Mouse (Mus musculus) heart, embryonic 14.5 days (tissue): ENCODE measurements at regions not wholly inside any gene's neighbourhood (a gene's known extent, or its start where the extent isn't known, plus 50 kb on each side); places are given as distances from the start of the nearest gene placed in this dataset.
A peak's percentile ranks its signal among the peaks of the same experiment; 100 is the strongest.

ENCODE experiments used
- ATAC-seq: fragments of 200-750 bp; cut with Nextera tagmentation; 2 replicates; pipeline ENCODE4 v1.8.0; 2017; ENCODE audit warnings: low read depth, moderate TSS enrichment; ENCODE audit not compliant: insufficient number of reproducible peaks, insufficient read depth, low FRiP score
- H3K27ac ChIP-seq, 2 experiments: fragments of 200-500 bp in 1 of 2; fragments of 300-500 bp in 1 of 2; sonication (generic) in 1 of 2; replicated peaks in 1 of 2; 2 replicates each; pipeline ENCODE4 v1.5.1; 2012 to 2014; ENCODE audit warnings: low read depth in 2 of 2, low read length in 2 of 2, control low read depth in 1 of 2, mild to moderate bottlenecking in 1 of 2, mixed read lengths in 1 of 2; ENCODE audit not compliant: control insufficient read depth in 1 of 2, insufficient read depth in 1 of 2
- H3K27me3 ChIP-seq: fragments of 300-500 bp; sonication (generic); 2 replicates; pipeline ENCODE4 v1.6.1; 2014; ENCODE audit warnings: mild to moderate bottlenecking, low read length, control low read depth; ENCODE audit not compliant: control insufficient read depth, insufficient read depth
- H3K36me3 ChIP-seq: fragments of 300-500 bp; sonication (generic); 2 replicates; pipeline ENCODE4 v1.6.1; 2014; ENCODE audit warnings: mild to moderate bottlenecking, control low read depth, low read length, mixed read lengths; ENCODE audit not compliant: control insufficient read depth, insufficient read depth
- H3K4me1 ChIP-seq, 2 experiments: fragments of 200-500 bp in 1 of 2; fragments of 300-500 bp in 1 of 2; sonication (generic) in 1 of 2; 2 replicates each; pipeline ENCODE4 v1.6.1; 2012 to 2014; ENCODE audit warnings: low read length in 2 of 2, control low read depth in 1 of 2, mixed read lengths in 1 of 2; ENCODE audit not compliant: control insufficient read depth in 2 of 2, insufficient read depth in 2 of 2
- H3K4me2 ChIP-seq: fragments of 300-500 bp; sonication (generic); 2 replicates; pipeline ENCODE4 v1.6.1; 2014; ENCODE audit warnings: mild to moderate bottlenecking, low read length
- H3K4me3 ChIP-seq, 2 experiments: fragments of 200-500 bp in 1 of 2; fragments of 300-500 bp in 1 of 2; sonication (generic) in 1 of 2; 2 replicates each; pipeline ENCODE4 v1.5.1; 2012 to 2014; ENCODE audit warnings: low read length in 2 of 2, mild to moderate bottlenecking in 2 of 2, control low read depth in 1 of 2, low read depth in 1 of 2, moderate library complexity in 1 of 2; ENCODE audit not compliant: control insufficient read depth in 1 of 2, insufficient read depth in 1 of 2
- H3K9ac ChIP-seq: fragments of 300-500 bp; sonication (generic); 2 replicates; pipeline ENCODE4 v1.6.1; 2014; ENCODE audit warnings: mild to moderate bottlenecking, low read length
- H3K9me3 ChIP-seq: fragments of 300-500 bp; sonication (generic); 2 replicates; pipeline ENCODE4 v1.6.1; 2016; ENCODE audit warnings: low read length, control low read depth; ENCODE audit not compliant: control insufficient read depth
- WGBS: fragments of 180-500 bp; shearing (Covaris S2); extraction: QIAGEN DNeasy Blood & Tissue Kit; methylation state at CpG from one replicate; pipeline ENCODE4 v1.1.7; 2014; 5-methylcytosine and 5-hydroxymethylcytosine counted together

DNA sequence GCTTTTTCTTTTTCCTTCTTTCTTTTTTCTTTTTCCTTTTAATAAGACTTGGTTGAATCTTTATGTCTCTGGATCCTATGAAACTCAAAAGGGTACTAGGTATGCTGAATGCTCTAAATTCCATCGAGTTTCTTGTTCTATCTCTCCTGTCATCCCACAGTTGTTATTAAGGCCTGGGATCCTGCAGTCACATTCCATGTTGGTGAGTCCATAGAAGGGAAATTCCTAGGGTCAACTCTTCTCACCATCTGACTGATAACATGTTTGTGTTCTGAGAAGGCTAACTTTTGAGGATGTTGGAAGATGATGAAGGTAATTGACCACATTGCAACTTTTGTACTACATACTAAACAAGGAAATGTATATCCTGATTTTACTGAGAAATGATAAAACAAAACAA lies 210.5 kb upstream of the Marcks start:
- Histone ChIP-seq H3K4me1 (no peaks in the 10 kb centered on the region; a peak in 1 of 4 replicates), H3K27me3 (no peaks in the 10 kb centered on the region), H3K9me3 (no peaks in the 10 kb centered on the region), H3K4me3 (no peak overlapping the region), H3K4me2 (no peak overlapping the region), H3K27ac (no peak overlapping the region), H3K9ac (no peak overlapping the region), H3K36me3 (no peaks in the 10 kb centered on the region)
- 13% methylated on average over 1 of the region's 1 CpGs for WGBS
- ATAC-seq = no peak

DNA sequence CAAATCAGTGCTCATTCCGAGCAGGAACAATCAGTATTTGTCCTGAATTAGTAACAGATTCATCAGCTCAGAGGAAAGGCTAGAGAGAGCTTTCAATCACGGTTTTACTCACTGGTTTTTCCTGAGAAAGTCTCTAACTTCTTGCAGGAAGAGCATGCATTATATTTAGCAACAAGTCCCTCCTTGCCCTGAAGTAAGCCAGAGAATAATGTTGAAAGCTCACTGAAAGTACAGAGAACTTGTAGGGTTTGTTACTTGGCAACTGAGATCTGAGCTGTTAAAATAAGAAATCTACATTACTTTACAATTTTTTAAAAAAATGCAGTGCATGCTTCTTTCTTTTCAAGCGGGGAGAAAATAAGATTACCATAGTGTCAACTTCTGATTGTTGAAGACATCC lies 209.7 kb upstream of the Marcks start:
- Histone ChIP-seq H3K9me3 (no peaks in the 10 kb centered on the region), H3K4me3 (no peak overlapping the region), H3K4me1 (no peaks in the 10 kb centered on the region; a peak in 1 of 4 replicates), H3K27me3 (no peaks in the 10 kb centered on the region), H3K27ac (peak overlapping the region; percentile 20 to 48; a peak in 1 of 4 replicates), H3K4me2 (no peak overlapping the region), H3K36me3 (no peaks in the 10 kb centered on the region), H3K9ac (no peak overlapping the region)
- 42% methylated on average over 3 of the region's 3 CpGs for WGBS
- ATAC-seq = no peak

DNA sequence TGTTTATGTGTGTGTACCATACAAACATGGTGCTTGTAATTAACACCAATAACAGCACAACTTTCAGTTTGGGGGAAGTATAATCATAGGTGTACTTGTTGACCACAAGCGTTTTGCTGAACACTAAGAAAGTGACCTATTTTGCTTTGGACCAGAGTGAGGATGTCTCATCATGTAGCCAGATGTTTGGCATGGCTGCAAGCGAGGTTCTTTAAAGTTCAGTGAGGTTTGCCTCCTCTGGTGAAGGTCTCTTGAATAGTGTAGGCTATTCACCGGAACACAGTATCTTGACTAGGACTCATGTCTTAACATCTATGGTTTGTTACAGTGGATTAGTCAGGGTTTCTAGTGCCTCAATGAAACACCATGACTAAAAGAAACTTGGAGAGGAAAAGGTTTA lies 208.9 kb upstream of the Marcks start:
- Histone ChIP-seq H3K27me3 (no peaks in the 10 kb centered on the region), H3K27ac (no peak overlapping the region)
- 89% methylated on average over 3 of the region's 3 CpGs for WGBS

DNA sequence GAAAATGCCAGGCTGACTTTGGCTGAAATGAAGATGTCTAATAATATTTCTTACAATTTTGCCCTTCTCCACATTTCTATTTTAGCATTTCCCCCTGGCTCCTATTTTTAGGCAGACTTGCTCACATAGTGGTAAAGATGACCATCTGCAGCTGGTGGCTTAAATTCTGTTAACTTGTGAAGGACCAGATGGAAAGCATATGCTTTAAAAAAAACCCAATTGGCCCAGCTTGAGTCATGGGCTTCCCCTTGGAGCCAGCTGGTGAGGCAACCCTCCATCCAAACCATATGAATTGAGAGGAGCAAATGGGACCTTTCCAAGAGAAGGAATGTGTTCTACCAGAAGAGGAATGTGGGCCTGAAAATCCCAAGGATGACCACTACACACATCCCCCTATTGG lies 204.0 kb upstream of the Marcks start:
- Histone ChIP-seq H3K4me3 (no peak overlapping the region), H3K4me2 (no peak overlapping the region), H3K27me3 (no peaks in the 10 kb centered on the region), H3K4me1 (no peaks in the 10 kb centered on the region), H3K9me3 (no peaks in the 10 kb centered on the region), H3K9ac (no peak overlapping the region), H3K27ac (no peak overlapping the region), H3K36me3 (no peaks in the 10 kb centered on the region)
- no peak for ATAC-seq

More for the DNA sequence above, 208.9 kb upstream of the Marcks start:
- Histone ChIP-seq H3K4me1 (no peaks in the 10 kb centered on the region; a peak in 1 of 4 replicates), H3K4me2 (no peak overlapping the region), H3K4me3 (no peak overlapping the region), H3K9ac (no peak overlapping the region), H3K36me3 (no peaks in the 10 kb centered on the region), H3K9me3 (no peaks in the 10 kb centered on the region)
- no peak for ATAC-seq

DNA sequence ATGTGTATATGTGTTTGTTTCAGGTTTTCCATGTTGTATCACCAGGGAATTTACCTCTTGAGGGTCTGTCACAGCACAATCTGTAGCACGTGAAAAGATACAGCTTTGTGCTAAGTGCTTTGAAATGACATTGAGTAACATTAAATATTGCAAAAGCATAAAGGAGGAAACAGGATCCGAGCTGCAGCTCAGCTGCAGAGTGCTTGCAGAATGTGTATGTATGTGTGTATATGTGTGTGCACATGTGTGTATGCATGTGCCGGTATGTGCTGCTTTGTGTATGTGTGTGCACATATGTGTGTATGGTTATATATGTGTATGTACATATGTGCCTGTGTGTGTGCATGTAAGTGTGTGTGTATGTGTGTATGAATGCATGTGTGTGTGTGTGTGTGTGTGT lies 200.9 kb upstream of the Marcks start:
- Histone ChIP-seq H3K9ac (no peak overlapping the region), H3K4me1 (peaks cover 0 to 4% of the 10 kb centered on the region in 2 experiments; a peak in 2 of 4 replicates), H3K27ac (no peak overlapping the region), H3K4me2 (no peak overlapping the region), H3K4me3 (no peak overlapping the region), H3K36me3 (no peaks in the 10 kb centered on the region), H3K9me3 (no peaks in the 10 kb centered on the region), H3K27me3 (no peaks in the 10 kb centered on the region)
- no peak for ATAC-seq
- 83% methylated on average over 3 of the region's 3 CpGs for WGBS

DNA sequence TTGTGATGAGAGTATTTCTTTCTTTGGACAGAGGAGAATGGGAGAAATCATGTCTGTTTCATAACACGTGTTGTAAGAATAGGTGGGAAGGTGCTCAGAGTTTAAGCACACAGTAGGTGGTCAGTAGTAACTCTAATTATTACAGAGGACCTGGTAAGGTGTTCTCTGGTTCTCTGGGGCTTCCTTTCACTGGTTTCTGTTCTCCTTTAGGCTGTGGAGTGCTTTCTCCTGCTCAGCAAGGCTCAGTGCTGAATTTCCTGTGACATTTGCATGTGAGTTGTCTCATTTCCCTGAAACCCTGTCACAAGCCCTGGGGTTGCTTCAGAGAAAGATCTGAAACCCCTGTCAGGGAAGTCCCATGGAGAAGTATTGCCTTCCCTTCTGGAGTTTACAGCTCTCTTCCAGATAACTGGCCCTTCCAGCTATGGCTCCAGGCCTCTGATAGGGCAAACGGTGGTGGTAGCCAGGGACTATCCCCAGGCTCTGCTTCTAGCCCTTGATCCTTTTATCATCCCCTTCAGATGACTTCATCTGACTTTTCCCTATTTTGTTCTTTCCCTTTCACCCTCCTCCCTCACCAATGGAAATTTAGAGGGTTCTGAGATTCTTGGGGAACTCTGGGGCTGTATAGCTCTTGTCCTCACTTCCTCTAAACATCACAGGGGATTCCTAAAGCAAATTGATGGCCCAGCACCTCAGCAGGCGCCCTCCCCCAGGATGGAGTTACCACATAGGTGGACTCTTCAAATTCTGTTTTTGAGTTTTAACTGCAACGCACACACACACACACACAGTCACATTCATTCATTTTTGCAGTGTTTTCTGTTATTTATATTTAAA lies 199.6 kb upstream of the Marcks start:
- Histone ChIP-seq H3K4me2 (no peak overlapping the region), H3K27me3 (no peaks in the 10 kb centered on the region), H3K36me3 (no peaks in the 10 kb centered on the region), H3K27ac (peak overlapping the region in 1 of 2 experiments; percentile 44; a peak in 1 of 4 replicates), H3K4me1 (peaks cover 0 to 4% of the 10 kb centered on the region in 2 experiments; a peak in 2 of 4 replicates), H3K9ac (no peak overlapping the region), H3K9me3 (no peaks in the 10 kb centered on the region), H3K4me3 (no peak overlapping the region)
- 54% methylated on average over 4 of the region's 4 CpGs for WGBS
- ATAC-seq = no peak

DNA sequence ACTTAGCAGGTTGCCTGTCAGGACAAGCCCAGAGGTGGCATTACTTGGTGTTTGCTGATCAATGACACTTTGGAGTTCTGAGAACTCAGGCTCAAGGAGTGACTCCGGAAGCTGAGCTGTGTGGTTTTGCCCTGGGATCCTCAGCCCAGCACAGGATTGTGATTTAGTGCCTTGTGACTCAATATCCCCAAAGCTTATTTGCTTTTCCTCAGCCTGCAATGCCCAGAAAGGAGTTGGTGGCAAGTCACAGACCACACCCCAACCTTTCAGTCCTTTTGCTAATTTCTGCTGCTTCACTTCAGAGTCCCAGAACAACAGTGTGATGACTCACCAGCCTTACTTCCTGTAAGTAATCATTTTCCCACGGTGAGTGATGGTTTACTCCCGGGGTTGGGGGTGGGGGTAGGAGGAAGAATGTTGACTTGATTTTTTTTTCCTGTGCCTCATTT lies 198.5 kb upstream of the Marcks start:
- Histone ChIP-seq H3K27ac (0 out of 4 replicates have a peak overlapping the region, but pooled peaks have one; percentile 2 to 35), H3K4me1 (peaks cover 0 to 4% of the 10 kb centered on the region in 2 experiments; a peak in 2 of 4 replicates), H3K9me3 (no peaks in the 10 kb centered on the region), H3K4me2 (no peak overlapping the region), H3K9ac (no peak overlapping the region), H3K4me3 (no peak overlapping the region), H3K36me3 (no peaks in the 10 kb centered on the region), H3K27me3 (no peaks in the 10 kb centered on the region)
- 22% methylated on average over 3 of the region's 3 CpGs for WGBS
- ATAC-seq = peak; percentile 71; the same call in 1 of the 2 replicates
